Mouse (Mus musculus) embryonic fibroblast, embryonic 13.5 days (primary cell): ENCODE measurements around the gene Tnip3. TPM values are rescaled to one million over a fixed set of nuclear protein-coding genes. Genes with fewer than 3 reads are reported as not detected.

ENCODE experiments used
- H3K27ac ChIP-seq: 2 replicates; pipeline ENCODE4 v1.5.1; 2012; ENCODE audit warnings: low read length, control low read depth, inconsistent platforms; ENCODE audit not compliant: insufficient read depth
- H3K4me1 ChIP-seq: 2 replicates; pipeline ENCODE4 v1.6.1; 2011; ENCODE audit warnings: low read length; ENCODE audit not compliant: control insufficient read depth, insufficient read depth
- H3K4me3 ChIP-seq: 2 replicates; pipeline ENCODE4 v1.5.1; 2011; ENCODE audit warnings: mild to moderate bottlenecking, control low read depth, low read length; ENCODE audit not compliant: insufficient read depth
- CTCF ChIP-seq: IDR thresholded peaks from 2 replicates; pipeline ENCODE4 v1.5.1; 2011; ENCODE audit warnings: mild to moderate bottlenecking, control low read depth, low read length, moderate library complexity, borderline replicate concordance; ENCODE audit not compliant: insufficient read depth
- POLR2A ChIP-seq: IDR thresholded peaks from 2 replicates; pipeline ENCODE4 v1.6.1; 2011; ENCODE audit warnings: low read depth, mild to moderate bottlenecking, control low read depth, low read length, moderate library complexity
- polyA plus RNA-seq: library from polyadenylated mRNA; stranded (reverse); fragments of >200 nt; gene quantifications from 2 replicates; pipeline ENCODE4 v1.2.4, GENCODE M21; 2011; ENCODE audit warnings: low read depth; ENCODE audit not compliant: missing spikeins, insufficient read length

Tnip3 gene
- polyA plus RNA-seq, 1 experiment: 0.54 TPM

GRCm38 (mm10) chr6:65538022-65538652 is 13.0 kb downstream of the Tnip3 start:
- TF ChIP-seq POLR2A (no peak), CTCF (no peak)
- Histone ChIP-seq H3K4me1 (peaks cover 3% of the 10 kb centered on the region), H3K4me3 (no peak overlapping the region), H3K27ac (no peak overlapping the region)

- Histone ChIP-seq H3K27ac (no peak overlapping the region), H3K4me3 (no peak overlapping the region), H3K4me1 (peaks cover 5% of the 10 kb centered on the region)
- TF ChIP-seq CTCF (no peak), POLR2A (no peak)
Observed at GRCm38 (mm10) chr6:65538921-65539320, 13.8 kb downstream of the Tnip3 start.

GRCm38 (mm10) chr6:65540138-65540537 is 15.0 kb downstream of the Tnip3 start:
- TF ChIP-seq CTCF (no peak), POLR2A (no peak)
- H3K4me1 ChIP-seq: peaks cover 8% of the 10 kb centered on the region
- H3K27ac ChIP-seq: no peak overlapping the region
- no peak overlapping the region for H3K4me3 ChIP-seq

- TF ChIP-seq POLR2A (no peak), CTCF (no peak)
- Histone ChIP-seq H3K27ac (no peak overlapping the region), H3K4me1 (peaks cover 8% of the 10 kb centered on the region), H3K4me3 (no peak overlapping the region)
Observed at GRCm38 (mm10) chr6:65541094-65541493, 16.0 kb downstream of the Tnip3 start.

GRCm38 (mm10) chr6:65542391-65542790 is 17.3 kb downstream of the Tnip3 start:
- no peak overlapping the region for H3K4me3 ChIP-seq
- peaks cover 8% of the 10 kb centered on the region for H3K4me1 ChIP-seq
- TF ChIP-seq POLR2A (no peak), CTCF (no peak)
- peak overlapping the region; percentile 52 for H3K27ac ChIP-seq

- Histone ChIP-seq H3K4me3 (no peak overlapping the region), H3K27ac (peak overlapping the region; percentile 15; the same call in 1 of the 2 replicates), H3K4me1 (peaks cover 8% of the 10 kb centered on the region)
- TF ChIP-seq CTCF: no peak
- no peak for TF ChIP-seq POLR2A
Observed at GRCm38 (mm10) chr6:65542913-65543312, 17.8 kb downstream of the Tnip3 start.

- H3K4me3 ChIP-seq: no peak overlapping the region
- H3K27ac ChIP-seq: no peak overlapping the region
- TF ChIP-seq POLR2A: no peak
- TF ChIP-seq CTCF: no peak
- no peaks in the 10 kb centered on the region for H3K4me1 ChIP-seq
Observed at GRCm38 (mm10) chr6:65563887-65564656, 39.0 kb downstream of the Tnip3 start.

- no peak for TF ChIP-seq CTCF
- TF ChIP-seq POLR2A: no peak
- no peak overlapping the region for H3K4me3 ChIP-seq
- H3K4me1 ChIP-seq: no peaks in the 10 kb centered on the region
- no peak overlapping the region for H3K27ac ChIP-seq
Observed at GRCm38 (mm10) chr6:65564657-65565039, 39.5 kb downstream of the Tnip3 start.

- Histone ChIP-seq H3K27ac (no peak overlapping the region), H3K4me3 (no peak overlapping the region), H3K4me1 (no peaks in the 10 kb centered on the region)
- TF ChIP-seq POLR2A: no peak
- TF ChIP-seq CTCF: no peak
Observed at GRCm38 (mm10) chr6:65569741-65570140, 44.6 kb downstream of the Tnip3 start.

GRCm38 (mm10) chr6:65578151-65578973 is 53.2 kb downstream of the Tnip3 start:
- TF ChIP-seq CTCF (no peak), POLR2A (no peak)
- H3K27ac ChIP-seq: no peak overlapping the region
- H3K4me1 ChIP-seq: no peaks in the 10 kb centered on the region

More at GRCm38 (mm10) chr6:65578151-65578973, 53.2 kb downstream of the Tnip3 start:
- no peak overlapping the region for H3K4me3 ChIP-seq
